Comparison of ENCODE assay signal across 25 mouse cellular contexts in the genomic region with DNA sequence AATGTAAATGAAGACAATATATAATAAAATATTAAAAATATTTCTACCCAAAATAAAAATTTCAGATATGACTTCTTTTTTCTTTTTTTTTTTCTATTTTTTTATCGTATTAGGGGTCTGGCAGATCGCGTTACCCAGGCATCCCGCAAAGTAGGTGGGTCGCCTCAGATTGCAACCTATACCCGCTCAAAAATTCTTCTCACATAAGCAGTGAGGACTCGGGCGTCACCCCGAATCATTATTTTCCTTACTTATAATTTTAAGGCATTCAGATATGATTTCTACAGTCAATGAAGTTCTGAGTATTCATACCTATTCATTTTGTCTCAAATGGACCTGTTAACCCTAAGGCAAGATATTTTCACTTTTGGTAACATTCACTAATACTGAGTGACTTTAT.
DNase-seq lines count a peak whose midpoint lies in the region; ATAC-seq lines count a peak whose summit lies in the region.
"Had no signal": no experiment of that assay in that cellular context is flagged by ENCODE, and none has a peak within 500 bp of the region (broad histone marks: within the 10 kb centered on the region; RNA-seq: fewer than 3 reads in every experiment).

No protein-coding gene starts in this region.

- peak; percentile 82 for ATAC-seq in erythroblast, adult 5-6 weeks (replicated peaks; ENCODE audit: low FRiP score, poor library complexity, severe bottlenecking)
- peak; percentile 56 to 59; a peak in 2 of 4 replicates for ATAC-seq in hematopoietic stem cell, adult 5-6 weeks (replicated peaks in 1 of 2; ENCODE audit: insufficient read depth in 1 of 2, low FRiP score in 2 of 2, low TSS enrichment in 1 of 2, low read depth in 1 of 2, poor library complexity in 2 of 2, severe bottlenecking in 2 of 2)
- peak; percentile 74; the same call in 1 of the 2 replicates for ATAC-seq in megakaryocyte-erythroid progenitor cell, adult 5-6 weeks (replicated peaks; ENCODE audit: low FRiP score, low TSS enrichment, poor library complexity, severe bottlenecking)
- no peak for ATAC-seq in liver, embryonic 12.5 days
- ATAC-seq: activated CD4-positive, CD25-positive, alpha-beta regulatory T cell, adult 4 months; CD4-positive, CD25-positive, alpha-beta regulatory T cell, adult 4 months; forebrain, embryonic 13.5 days; forebrain, embryonic 16.5 days; hindbrain, embryonic 16.5 days; intestine, embryonic 15.5 days had no signal

- no peaks in the 10 kb centered on the region for H3K27me3 ChIP-seq in liver, embryonic 12.5 days (replicated peaks)
- H3K27me3 ChIP-seq: forebrain, embryonic 13.5 days; heart, embryonic 13.5 days; hindbrain, embryonic 13.5 days; intestine, embryonic 15.5 days had no signal

- 84% methylated on average over 9 of the region's 9 CpGs for WGBS in liver, embryonic 12.5 days (ENCODE audit: insufficient replicate concordance)

- H3K4me1 ChIP-seq in liver, embryonic 12.5 days: no peaks in the 10 kb centered on the region
- H3K4me1 ChIP-seq: forebrain, embryonic 13.5 days; heart, embryonic 13.5 days; hindbrain, embryonic 10.5 days; hindbrain, embryonic 13.5 days; intestine, embryonic 15.5 days had no signal

- H3K9ac ChIP-seq in liver, embryonic 12.5 days: no peak overlapping the region
- H3K9ac ChIP-seq: forebrain, embryonic 13.5 days; heart, embryonic 13.5 days; hindbrain, embryonic 13.5 days; intestine, embryonic 15.5 days had no signal

- H3K4me2 ChIP-seq in liver, embryonic 12.5 days: no peak overlapping the region
- H3K4me2 ChIP-seq: forebrain, embryonic 13.5 days; heart, embryonic 13.5 days; hindbrain, embryonic 13.5 days; intestine, embryonic 15.5 days had no signal

- H3K9me3 ChIP-seq in liver, embryonic 12.5 days (replicated peaks): no peaks in the 10 kb centered on the region
- H3K9me3 ChIP-seq: forebrain, embryonic 13.5 days; heart, embryonic 13.5 days; hindbrain, embryonic 13.5 days; intestine, embryonic 15.5 days had no signal

- H3K27ac ChIP-seq in liver, embryonic 12.5 days: no peak overlapping the region
- H3K27ac ChIP-seq: forebrain, embryonic 13.5 days; heart, embryonic 13.5 days; hindbrain, embryonic 10.5 days; hindbrain, embryonic 13.5 days; intestine, embryonic 15.5 days had no signal

- no peak overlapping the region for H3K4me3 ChIP-seq in liver, embryonic 12.5 days
- H3K4me3 ChIP-seq: forebrain, embryonic 13.5 days; heart, embryonic 13.5 days; hindbrain, embryonic 10.5 days; hindbrain, embryonic 13.5 days; intestine, embryonic 15.5 days had no signal

- H3K36me3 ChIP-seq in liver, embryonic 12.5 days: no peaks in the 10 kb centered on the region
- H3K36me3 ChIP-seq: heart, embryonic 13.5 days; hindbrain, embryonic 10.5 days; hindbrain, embryonic 13.5 days; intestine, embryonic 15.5 days had no signal

- intact Hi-C loops in left cerebral cortex, postnatal 4 days (cut with DNase I): no loop called here

- no peak for DNase-seq in heart, postnatal 4 days
- DNase-seq in left cerebral cortex, postnatal 4 days: no peak
- DNase-seq: adrenal gland, adult 8-10 months; adrenal gland, postnatal 25 days; cerebellum, adult 11-12 months; cerebellum, adult 8-10 months; cerebellum, postnatal 10 days; cerebellum, postnatal 36 days; gastrocnemius, postnatal 10 days; gastrocnemius, postnatal 36 days; heart, adult 11 months; heart, postnatal 14 days had no signal
